Mouse (Mus musculus): Measurements from ENCODE around the gene Slc52a3. TPM values are rescaled to one million over a fixed set of nuclear protein-coding genes. Genes with fewer than 3 reads are reported as not detected.

The Slc52a3 gene
- polyA plus RNA-seq, 1 experiment from 2014 or later = 0.80 TPM

DNA sequence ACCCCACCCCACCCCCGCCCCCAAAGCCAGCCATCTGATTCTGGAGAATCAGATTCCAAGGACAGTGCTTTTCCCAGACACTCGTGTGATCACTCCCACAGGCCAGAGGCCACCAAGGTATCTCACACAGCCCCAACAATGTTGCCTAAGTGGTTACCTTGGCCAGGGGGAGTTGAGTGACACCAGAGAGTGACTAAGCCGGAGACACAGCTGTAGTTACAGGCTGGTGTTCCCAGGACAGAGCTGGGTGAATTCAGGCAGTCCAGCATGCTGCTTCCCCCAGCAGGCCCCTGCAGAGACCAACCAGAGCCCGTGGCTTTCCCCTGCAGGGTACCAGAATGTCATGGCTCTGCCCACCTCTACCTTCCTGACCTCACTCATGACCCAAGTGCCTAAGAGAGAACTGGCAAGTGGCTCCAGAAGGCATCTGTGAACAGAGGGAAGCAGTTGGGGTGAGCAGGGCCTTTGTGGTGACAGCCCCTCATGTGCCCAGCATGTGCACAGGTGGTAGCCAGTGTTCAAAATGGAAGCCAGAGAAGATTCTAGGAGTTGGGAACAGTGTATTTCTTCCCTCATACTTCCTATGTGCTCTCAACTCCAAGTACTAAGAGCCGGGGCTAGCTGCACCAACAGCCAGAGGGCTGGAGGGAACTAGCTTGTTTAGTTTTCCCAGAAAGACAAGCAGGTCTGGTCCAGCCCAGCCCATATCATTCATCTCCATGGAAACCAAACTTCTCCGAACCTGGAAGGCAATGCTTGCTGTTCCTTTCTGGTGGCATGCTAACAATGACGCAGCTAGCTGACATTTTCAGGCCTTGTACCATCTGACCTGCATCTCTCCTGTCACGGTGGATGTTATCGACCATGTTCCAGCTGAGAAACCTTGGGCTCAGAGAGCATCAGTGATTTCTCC is 34.8 kb upstream of the Slc52a3 start:
- Histone ChIP-seq H3K4me1 (ENCODE audit: control insufficient read depth, insufficient read depth, low read length) (peaks cover 19% of the 10 kb centered on the region; the same call in 1 of the 2 replicates), H3K9me3 (replicated peaks; ENCODE audit: control insufficient read depth, low read length) (no peaks in the 10 kb centered on the region), H3K27ac (ENCODE audit: low read depth, low read length) (0 out of 2 replicates have a peak overlapping the region, but pooled peaks have one; percentile 15), H3K27me3 (ENCODE audit: control insufficient read depth, insufficient read depth, low read length) (no peaks in the 10 kb centered on the region), H3K4me2 (no peak overlapping the region), H3K9ac (ENCODE audit: low read depth, low read length) (no peak overlapping the region), H3K4me3 (ENCODE audit: low read depth, low read length) (no peak overlapping the region), H3K36me3 (ENCODE audit: control insufficient read depth, insufficient read depth, low read length) (no peaks in the 10 kb centered on the region)
- no peak for ATAC-seq (replicated peaks; ENCODE audit: insufficient number of reproducible peaks, low FRiP score, low TSS enrichment)
- WGBS (ENCODE audit: insufficient replicate concordance) = 42% methylated on average over 9 of the region's 9 CpGs

DNA sequence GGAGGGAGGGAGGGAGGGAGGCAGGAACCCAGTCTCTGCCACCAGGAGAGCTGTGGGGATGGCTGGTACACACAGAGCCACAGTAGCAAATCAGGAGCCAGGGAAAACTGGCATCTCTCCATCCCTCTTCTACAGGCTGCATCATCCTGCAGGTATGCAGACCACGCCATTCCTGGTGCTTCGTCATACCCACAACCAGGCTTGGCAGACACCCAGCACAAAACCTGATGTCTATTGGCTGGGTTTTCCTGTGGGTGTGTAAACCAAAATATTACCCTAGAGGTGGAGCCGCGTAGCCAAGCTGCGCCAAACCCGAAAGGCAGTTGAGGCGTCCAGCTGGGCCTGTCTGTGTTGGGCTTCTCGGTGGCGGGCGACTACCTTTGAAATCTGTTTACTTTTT is 33.8 kb upstream of the Slc52a3 start:
- no peak overlapping the region for H3K4me2 ChIP-seq
- H3K4me1 ChIP-seq (ENCODE audit: control insufficient read depth, insufficient read depth, low read length) = peaks cover 17% of the 10 kb centered on the region; the same call in 1 of the 2 replicates
- no peak overlapping the region for H3K27ac ChIP-seq (ENCODE audit: low read depth, low read length)

DNA sequence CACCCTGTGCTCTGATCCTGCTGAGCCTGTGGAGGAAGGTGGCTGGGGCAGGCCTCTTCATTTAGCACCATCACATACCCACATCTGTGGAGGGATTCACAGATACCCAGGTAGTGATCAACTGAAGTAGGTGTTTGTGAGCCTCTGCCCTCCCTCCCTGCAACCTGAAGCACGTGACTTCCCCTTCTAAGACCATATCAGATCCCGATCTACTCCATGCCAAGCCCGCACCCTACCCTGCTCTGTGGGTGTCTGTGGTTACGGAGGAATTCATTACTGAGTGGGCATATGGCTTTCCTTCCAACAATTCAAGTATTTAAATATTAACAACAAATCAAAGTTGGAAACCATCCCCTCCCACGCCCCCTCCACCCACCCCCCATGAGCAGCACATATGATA is 33.0 kb upstream of the Slc52a3 start:
- 85% methylated on average over 5 of the region's 5 CpGs for WGBS (ENCODE audit: insufficient replicate concordance)
- H3K4me1 ChIP-seq (ENCODE audit: control insufficient read depth, insufficient read depth, low read length) = peaks cover 17% of the 10 kb centered on the region; the same call in 1 of the 2 replicates
- H3K27ac ChIP-seq (ENCODE audit: low read depth, low read length) = no peak overlapping the region

More for the DNA sequence above, 33.8 kb upstream of the Slc52a3 start:
- no peak for ATAC-seq (replicated peaks; ENCODE audit: insufficient number of reproducible peaks, low FRiP score, low TSS enrichment)
- Histone ChIP-seq H3K9ac (ENCODE audit: low read depth, low read length) (no peak overlapping the region), H3K27me3 (ENCODE audit: control insufficient read depth, insufficient read depth, low read length) (0 out of 2 replicates have a peak, but pooled peaks cover 1% of the 10 kb centered on the region), H3K36me3 (ENCODE audit: control insufficient read depth, insufficient read depth, low read length) (no peaks in the 10 kb centered on the region), H3K4me3 (ENCODE audit: low read depth, low read length) (no peak overlapping the region), H3K9me3 (replicated peaks; ENCODE audit: control insufficient read depth, low read length) (no peaks in the 10 kb centered on the region)
- WGBS (ENCODE audit: insufficient replicate concordance) = 59% methylated on average over 10 of the region's 10 CpGs

DNA sequence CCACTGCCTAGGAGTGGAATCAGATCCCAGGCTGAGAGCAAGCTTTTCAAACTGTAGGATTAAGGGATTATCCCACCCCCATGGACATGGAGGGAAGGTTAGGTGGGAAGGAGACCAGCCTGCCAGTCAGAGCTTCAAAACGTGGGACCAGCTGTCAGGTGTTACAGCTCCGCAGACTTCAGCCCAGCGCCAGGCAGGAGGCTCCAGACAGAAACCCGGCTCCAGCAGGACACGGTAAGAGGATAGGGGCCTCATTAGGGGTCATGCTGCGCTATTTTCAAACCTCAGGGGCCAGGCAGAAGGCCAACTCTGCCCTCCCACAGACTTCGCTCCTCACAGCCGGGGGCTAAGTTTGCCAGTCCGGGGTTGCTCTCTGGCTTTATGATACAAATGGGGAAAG is 32.3 kb upstream of the Slc52a3 start:
- 8% methylated on average over 9 of the region's 9 CpGs for WGBS (ENCODE audit: insufficient replicate concordance)
- Histone ChIP-seq H3K9me3 (replicated peaks; ENCODE audit: control insufficient read depth, low read length) (no peaks in the 10 kb centered on the region), H3K36me3 (ENCODE audit: control insufficient read depth, insufficient read depth, low read length) (no peaks in the 10 kb centered on the region), H3K4me2 (peak overlapping the region; percentile 50), H3K27me3 (ENCODE audit: control insufficient read depth, insufficient read depth, low read length) (peaks cover 8% of the 10 kb centered on the region; the same call in 1 of the 2 replicates), H3K4me1 (ENCODE audit: control insufficient read depth, insufficient read depth, low read length) (peaks cover 17% of the 10 kb centered on the region; the same call in 1 of the 2 replicates), H3K4me3 (ENCODE audit: low read depth, low read length) (no peak overlapping the region), H3K9ac (ENCODE audit: low read depth, low read length) (0 out of 2 replicates have a peak overlapping the region, but pooled peaks have one; percentile 22), H3K27ac (ENCODE audit: low read depth, low read length) (peak overlapping the region; percentile 46; the same call in 1 of the 2 replicates)
- no peak for ATAC-seq (replicated peaks; ENCODE audit: insufficient number of reproducible peaks, low FRiP score, low TSS enrichment)

More for the DNA sequence above, 33.0 kb upstream of the Slc52a3 start:
- 0 out of 2 replicates have a peak, but pooled peaks cover 2% of the 10 kb centered on the region for H3K27me3 ChIP-seq (ENCODE audit: control insufficient read depth, insufficient read depth, low read length)
- H3K36me3 ChIP-seq (ENCODE audit: control insufficient read depth, insufficient read depth, low read length) = no peaks in the 10 kb centered on the region
- no peak overlapping the region for H3K4me2 ChIP-seq
- ATAC-seq (replicated peaks; ENCODE audit: insufficient number of reproducible peaks, low FRiP score, low TSS enrichment) = no peak
- H3K4me3 ChIP-seq (ENCODE audit: low read depth, low read length) = no peak overlapping the region
- no peak overlapping the region for H3K9ac ChIP-seq (ENCODE audit: low read depth, low read length)
- no peaks in the 10 kb centered on the region for H3K9me3 ChIP-seq (replicated peaks; ENCODE audit: control insufficient read depth, low read length)

DNA sequence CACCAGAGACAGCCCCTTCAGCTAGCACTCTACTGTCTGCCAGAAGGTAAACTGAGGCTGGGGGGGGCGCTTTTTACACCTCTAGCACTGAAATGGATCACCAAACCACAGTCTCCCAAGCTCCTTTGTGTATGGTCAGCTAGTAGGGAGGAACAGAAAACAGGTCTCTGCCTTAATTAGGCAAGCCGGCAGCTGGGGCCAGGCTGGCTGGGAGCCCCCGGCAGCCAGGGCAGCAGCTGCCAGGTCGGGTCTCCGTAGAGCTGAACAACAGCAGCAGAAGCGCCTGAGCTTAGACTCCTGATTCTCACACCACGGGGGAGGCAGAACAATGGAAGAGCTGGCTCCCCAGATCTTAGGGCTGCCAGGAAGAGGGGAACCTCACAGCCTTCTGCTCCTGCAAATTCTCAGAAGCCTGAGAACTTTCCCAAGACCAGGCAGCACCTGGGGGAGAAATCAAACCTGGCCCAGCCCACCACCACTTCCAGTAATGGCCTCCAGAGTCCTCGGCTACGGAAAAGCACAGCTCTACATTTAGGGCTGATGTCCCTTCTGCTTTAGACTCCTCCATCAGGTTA is 29.0 kb upstream of the Slc52a3 start:
- ATAC-seq (replicated peaks; ENCODE audit: insufficient number of reproducible peaks, low FRiP score, low TSS enrichment) = no peak
- H3K27ac ChIP-seq (ENCODE audit: low read depth, low read length) = no peak overlapping the region
- peaks cover 27% of the 10 kb centered on the region for H3K4me1 ChIP-seq (ENCODE audit: control insufficient read depth, insufficient read depth, low read length)
- 44% methylated on average over 9 of the region's 9 CpGs for WGBS (ENCODE audit: insufficient replicate concordance)
- H3K9me3 ChIP-seq (replicated peaks; ENCODE audit: control insufficient read depth, low read length) = no peaks in the 10 kb centered on the region
- peak overlapping the region; percentile 18; the same call in 1 of the 2 replicates for H3K9ac ChIP-seq (ENCODE audit: low read depth, low read length)
- H3K27me3 ChIP-seq (ENCODE audit: control insufficient read depth, insufficient read depth, low read length) = peaks cover 25% of the 10 kb centered on the region
- H3K4me3 ChIP-seq (ENCODE audit: low read depth, low read length) = no peak overlapping the region
- no peaks in the 10 kb centered on the region for H3K36me3 ChIP-seq (ENCODE audit: control insufficient read depth, insufficient read depth, low read length)
- H3K4me2 ChIP-seq = no peak overlapping the region

DNA sequence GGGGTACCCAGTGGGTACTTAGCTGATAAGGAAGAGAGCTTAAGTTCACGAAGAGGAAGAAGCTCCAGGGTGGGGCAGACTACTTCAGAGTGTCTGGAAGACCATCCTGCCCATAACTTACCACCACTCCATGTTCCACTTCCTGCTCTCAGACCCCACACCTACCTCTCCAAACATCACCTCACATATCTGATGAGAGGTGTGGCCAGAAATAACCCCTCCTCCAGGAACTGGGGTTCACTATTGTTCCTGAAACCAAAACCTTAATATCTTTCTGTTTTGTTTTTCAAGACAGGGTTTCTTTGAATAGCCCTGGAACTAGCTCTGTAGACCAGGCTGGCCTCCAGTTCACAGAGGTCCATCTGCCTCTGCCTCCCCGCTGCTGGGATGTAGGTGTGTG is 28.5 kb upstream of the Slc52a3 start:
- Histone ChIP-seq H3K27me3 (ENCODE audit: control insufficient read depth, insufficient read depth, low read length) (peaks cover 30% of the 10 kb centered on the region), H3K36me3 (ENCODE audit: control insufficient read depth, insufficient read depth, low read length) (no peaks in the 10 kb centered on the region), H3K4me2 (no peak overlapping the region), H3K27ac (ENCODE audit: low read depth, low read length) (no peak overlapping the region), H3K9ac (ENCODE audit: low read depth, low read length) (no peak overlapping the region), H3K9me3 (replicated peaks; ENCODE audit: control insufficient read depth, low read length) (no peaks in the 10 kb centered on the region), H3K4me3 (ENCODE audit: low read depth, low read length) (no peak overlapping the region), H3K4me1 (ENCODE audit: control insufficient read depth, insufficient read depth, low read length) (peaks cover 27% of the 10 kb centered on the region)
- no peak for ATAC-seq (replicated peaks; ENCODE audit: insufficient number of reproducible peaks, low FRiP score, low TSS enrichment)
- 65% methylated on average over 2 of the region's 2 CpGs for WGBS (ENCODE audit: insufficient replicate concordance)

DNA sequence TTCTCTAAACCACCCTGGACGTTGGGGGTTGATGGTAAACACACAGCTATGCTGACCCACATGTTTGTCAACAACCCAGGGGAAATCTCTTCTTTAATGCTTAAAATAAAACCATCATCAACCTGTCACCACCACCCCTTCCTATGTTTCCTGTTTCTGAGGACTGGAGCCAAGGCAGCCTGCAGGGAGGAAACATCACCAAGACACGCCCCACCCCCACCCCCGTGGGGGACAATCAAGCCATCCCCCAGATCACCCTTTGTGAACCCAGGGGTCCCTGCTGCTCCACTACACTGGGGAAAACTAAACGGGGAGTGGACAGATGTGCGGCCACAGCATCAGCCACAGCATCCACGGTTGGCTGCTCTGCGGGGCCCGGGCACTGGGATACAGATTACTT is 27.9 kb upstream of the Slc52a3 start:
- H3K36me3 ChIP-seq (ENCODE audit: control insufficient read depth, insufficient read depth, low read length) = no peaks in the 10 kb centered on the region
- no peak overlapping the region for H3K27ac ChIP-seq (ENCODE audit: low read depth, low read length)
- 77% methylated on average over 8 of the region's 8 CpGs for WGBS (ENCODE audit: insufficient replicate concordance)
- H3K9me3 ChIP-seq (replicated peaks; ENCODE audit: control insufficient read depth, low read length) = no peaks in the 10 kb centered on the region
- H3K4me1 ChIP-seq (ENCODE audit: control insufficient read depth, insufficient read depth, low read length) = peaks cover 30% of the 10 kb centered on the region
- ATAC-seq (replicated peaks; ENCODE audit: insufficient number of reproducible peaks, low FRiP score, low TSS enrichment) = no peak
- H3K4me2 ChIP-seq = no peak overlapping the region
- H3K4me3 ChIP-seq (ENCODE audit: low read depth, low read length) = no peak overlapping the region
- no peak overlapping the region for H3K9ac ChIP-seq (ENCODE audit: low read depth, low read length)
- peaks cover 33% of the 10 kb centered on the region for H3K27me3 ChIP-seq (ENCODE audit: control insufficient read depth, insufficient read depth, low read length)

DNA sequence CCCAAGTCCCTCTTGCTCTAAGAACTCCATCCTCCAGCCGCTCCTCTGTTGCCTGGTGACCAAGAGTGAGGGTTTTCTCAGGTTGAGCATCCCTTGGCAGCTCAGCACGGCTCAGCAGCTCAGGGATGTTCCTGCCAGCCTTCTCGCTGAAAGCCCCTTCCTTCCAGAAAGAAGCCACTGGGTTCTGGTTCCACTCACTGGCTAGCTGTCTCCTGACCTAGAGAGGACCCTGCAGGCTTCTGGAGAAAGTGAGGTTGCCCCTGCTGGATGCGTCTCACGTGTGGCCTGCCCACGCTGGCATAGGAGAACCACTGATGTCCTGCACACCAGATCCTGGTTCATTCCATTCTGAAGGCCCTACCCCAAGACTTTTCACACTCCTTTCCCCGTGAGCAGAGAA is 27.3 kb upstream of the Slc52a3 start:
- H3K27me3 ChIP-seq (ENCODE audit: control insufficient read depth, insufficient read depth, low read length) = peaks cover 38% of the 10 kb centered on the region
- WGBS (ENCODE audit: insufficient replicate concordance) = 87% methylated on average over 7 of the region's 7 CpGs

More for the DNA sequence above, 27.3 kb upstream of the Slc52a3 start:
- Histone ChIP-seq H3K4me2 (no peak overlapping the region), H3K4me3 (ENCODE audit: low read depth, low read length) (no peak overlapping the region), H3K36me3 (ENCODE audit: control insufficient read depth, insufficient read depth, low read length) (no peaks in the 10 kb centered on the region), H3K4me1 (ENCODE audit: control insufficient read depth, insufficient read depth, low read length) (peaks cover 31% of the 10 kb centered on the region), H3K9ac (ENCODE audit: low read depth, low read length) (no peak overlapping the region), H3K27ac (ENCODE audit: low read depth, low read length) (no peak overlapping the region), H3K9me3 (replicated peaks; ENCODE audit: control insufficient read depth, low read length) (no peaks in the 10 kb centered on the region)
- no peak for ATAC-seq (replicated peaks; ENCODE audit: insufficient number of reproducible peaks, low FRiP score, low TSS enrichment)

Measured in heart, embryonic 11.5 days (tissue).